Mouse (Mus musculus) sigmoid colon, adult 10 weeks (tissue): ENCODE results near the gene Psg28. TPM values are rescaled to one million over a fixed set of nuclear protein-coding genes. Genes with fewer than 3 reads are reported as not detected.

Experiments
- polyA plus RNA-seq: library from polyadenylated mRNA; stranded (reverse); fragments of 350-450 nt; fragmentation: Illumina TruSeq; extraction: RNeasy Lipid Tissue Mini Kit (QIAGEN cat#74804); gene quantifications from one replicate; pipeline ENCODE4 v1.2.3, GENCODE M21; 2014; ENCODE audit warnings: low read depth, low replicate concordance

The Psg28 gene
- polyA plus RNA-seq, result not detected

DNA sequence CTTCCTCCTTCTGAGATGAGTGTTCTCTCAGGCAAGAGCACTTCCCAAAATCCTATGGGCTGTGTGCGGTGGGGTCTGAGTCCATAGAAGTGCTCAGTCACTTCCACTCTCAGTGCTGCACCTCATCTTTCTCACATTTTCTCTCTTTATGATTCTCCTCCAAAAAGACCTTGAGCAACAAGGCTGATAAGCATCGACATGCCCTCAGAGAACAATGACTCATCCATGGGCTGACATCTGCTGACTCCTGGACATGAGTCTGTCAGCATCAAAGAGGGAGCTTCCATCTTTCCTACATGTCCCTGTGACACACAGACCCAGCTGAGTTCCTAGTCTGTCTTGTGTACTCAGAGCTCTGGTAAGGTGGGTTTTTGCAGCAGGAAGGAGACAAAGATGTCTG lies at the start of gene Psg28:
TSS of gene Psg28 (minus strand) at position 101 of the 400 bp plus-strand sequence.

Other genes with a start within 250 kb of the Psg28 start
- gene Mill1, start 186.7 kb downstream of the Psg28 start, polyA plus RNA-seq, result not detected
- gene Psg18, start 77.0 kb downstream of the Psg28 start, polyA plus RNA-seq, result not detected
- not detected for gene Psg26, start 52.1 kb upstream of the Psg28 start, polyA plus RNA-seq
- gene Psg25, start 100.2 kb upstream of the Psg28 start, polyA plus RNA-seq, result not detected
- not detected for gene Psg27, start 135.3 kb upstream of the Psg28 start, polyA plus RNA-seq
- not detected for gene Psg23, start 184.5 kb upstream of the Psg28 start, polyA plus RNA-seq
- gene Psg21, start 224.7 kb upstream of the Psg28 start, polyA plus RNA-seq, result not detected